Mouse (Mus musculus): ENCODE measurements at regions not wholly inside any gene's neighbourhood (a gene's known extent, or its start where the extent isn't known, plus 50 kb on each side); places are given as distances from the start of the nearest gene placed in this dataset.
A peak's percentile ranks its signal among the peaks of the same experiment; 100 is the strongest.

- 83% methylated on average over 8 of the region's 8 CpGs for WGBS
- no peak for ATAC-seq (ENCODE audit: low FRiP score, low read depth)
- H3K36me3 ChIP-seq = no peaks in the 10 kb centered on the region
- no peak overlapping the region for H3K27ac ChIP-seq (replicated peaks)
- H3K4me3 ChIP-seq = no peak overlapping the region
- H3K4me1 ChIP-seq = no peaks in the 10 kb centered on the region
- peaks cover 8% of the 10 kb centered on the region; the same call in 1 of the 2 replicates for H3K27me3 ChIP-seq
- H3K9ac ChIP-seq (replicated peaks) = no peak overlapping the region
- no peak overlapping the region for H3K4me2 ChIP-seq (replicated peaks)
- H3K9me3 ChIP-seq = no peaks in the 10 kb centered on the region
These were observed 78.5 kb upstream of the Sertad2 start for GRCm38 (mm10) chr11:20464564-20464963.

GRCm38 (mm10) chr11:20466591-20466990, 76.5 kb upstream of the Sertad2 start:
- 15% methylated on average over 4 of the region's 4 CpGs for WGBS
- H3K27me3 ChIP-seq = 0 out of 2 replicates have a peak, but pooled peaks cover 8% of the 10 kb centered on the region
- H3K4me3 ChIP-seq = no peak overlapping the region
- H3K27ac ChIP-seq (replicated peaks) = no peak overlapping the region
- H3K9ac ChIP-seq (replicated peaks) = no peak overlapping the region
- no peaks in the 10 kb centered on the region for H3K4me1 ChIP-seq
- H3K9me3 ChIP-seq = no peaks in the 10 kb centered on the region
- no peak overlapping the region for H3K4me2 ChIP-seq (replicated peaks)
- no peak for ATAC-seq (ENCODE audit: low FRiP score, low read depth)
- no peaks in the 10 kb centered on the region for H3K36me3 ChIP-seq

- Histone ChIP-seq H3K9ac (replicated peaks) (no peak overlapping the region), H3K27ac (replicated peaks) (no peak overlapping the region), H3K4me1 (no peaks in the 10 kb centered on the region), H3K36me3 (no peaks in the 10 kb centered on the region), H3K27me3 (no peaks in the 10 kb centered on the region), H3K4me2 (replicated peaks) (no peak overlapping the region), H3K9me3 (no peaks in the 10 kb centered on the region), H3K4me3 (no peak overlapping the region)
- WGBS = 82% methylated on average over 12 of the region's 12 CpGs
- ATAC-seq (ENCODE audit: low FRiP score, low read depth) = no peak
These were observed 74.6 kb upstream of the Sertad2 start for GRCm38 (mm10) chr11:20468319-20469018.

- Histone ChIP-seq H3K36me3 (no peaks in the 10 kb centered on the region), H3K9me3 (no peaks in the 10 kb centered on the region), H3K27me3 (no peaks in the 10 kb centered on the region), H3K4me1 (no peaks in the 10 kb centered on the region), H3K27ac (replicated peaks) (no peak overlapping the region), H3K4me3 (no peak overlapping the region), H3K4me2 (replicated peaks) (no peak overlapping the region), H3K9ac (replicated peaks) (no peak overlapping the region)
- WGBS = 64% methylated on average over 5 of the region's 5 CpGs
- no peak for ATAC-seq (ENCODE audit: low FRiP score, low read depth)
These were observed 73.7 kb upstream of the Sertad2 start for GRCm38 (mm10) chr11:20469368-20469767.

GRCm38 (mm10) chr11:20470396-20470795, 72.7 kb upstream of the Sertad2 start:
- Histone ChIP-seq H3K9me3 (no peaks in the 10 kb centered on the region), H3K9ac (replicated peaks) (no peak overlapping the region), H3K36me3 (no peaks in the 10 kb centered on the region), H3K4me2 (replicated peaks) (no peak overlapping the region), H3K4me1 (no peaks in the 10 kb centered on the region), H3K4me3 (no peak overlapping the region), H3K27ac (replicated peaks) (no peak overlapping the region), H3K27me3 (no peaks in the 10 kb centered on the region)
- WGBS = 88% methylated on average over 6 of the region's 6 CpGs
- ATAC-seq (ENCODE audit: low FRiP score, low read depth) = no peak

DNA sequence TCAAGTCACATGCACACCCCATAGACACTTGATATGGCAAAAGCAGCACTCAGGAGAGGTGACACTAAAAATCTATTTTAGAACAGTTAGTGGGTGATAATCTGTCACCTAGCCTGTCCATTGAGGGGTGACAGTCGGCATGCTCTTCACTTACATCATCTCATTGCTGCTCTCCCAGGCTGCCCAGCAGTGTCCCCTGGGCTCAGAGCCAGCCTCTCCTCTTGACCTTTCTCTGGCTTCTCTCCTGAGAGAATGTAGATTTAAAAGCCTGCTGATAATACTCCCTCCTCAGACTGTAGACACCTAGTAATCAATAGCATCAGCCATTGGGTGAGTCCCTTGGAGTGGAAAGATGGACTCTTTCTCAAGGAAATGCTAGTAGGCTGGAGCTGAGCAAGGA, 70.7 kb upstream of the Sertad2 start:
- Histone ChIP-seq H3K4me1 (peaks cover 3% of the 10 kb centered on the region), H3K36me3 (no peaks in the 10 kb centered on the region), H3K9me3 (no peaks in the 10 kb centered on the region), H3K9ac (replicated peaks) (no peak overlapping the region), H3K4me2 (replicated peaks) (no peak overlapping the region), H3K27ac (replicated peaks) (no peak overlapping the region), H3K27me3 (no peaks in the 10 kb centered on the region), H3K4me3 (no peak overlapping the region)
- no peak for ATAC-seq (ENCODE audit: low FRiP score, low read depth)
- WGBS = 81% methylated on average over 1 of the region's 1 CpGs

DNA sequence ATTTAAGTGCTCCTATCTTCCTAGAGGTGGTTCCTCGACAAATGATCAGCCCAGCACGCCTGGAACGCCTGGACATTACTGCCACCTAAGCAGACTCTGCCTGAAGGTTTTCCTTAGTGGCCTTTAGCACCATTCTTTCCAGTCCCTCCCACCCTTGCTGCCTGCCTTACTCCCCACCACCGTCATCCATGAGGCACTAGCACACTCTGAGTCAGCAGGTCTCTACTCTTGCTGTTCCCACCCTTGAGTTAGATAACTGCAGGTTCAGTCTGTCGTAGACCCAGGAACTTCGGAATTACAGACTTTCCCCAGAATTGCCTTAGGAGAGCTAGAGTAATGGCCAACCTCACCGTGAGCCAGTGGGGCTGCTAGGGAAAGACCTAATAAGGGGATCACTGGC, 67.4 kb upstream of the Sertad2 start:
- Histone ChIP-seq H3K27ac (replicated peaks) (no peak overlapping the region), H3K27me3 (no peaks in the 10 kb centered on the region), H3K4me2 (replicated peaks) (no peak overlapping the region), H3K4me3 (no peak overlapping the region), H3K4me1 (peaks cover 7% of the 10 kb centered on the region), H3K9me3 (peaks cover 6% of the 10 kb centered on the region), H3K9ac (replicated peaks) (no peak overlapping the region), H3K36me3 (no peaks in the 10 kb centered on the region)
- ATAC-seq (ENCODE audit: low FRiP score, low read depth) = no peak
- WGBS = 85% methylated on average over 7 of the region's 7 CpGs

GRCm38 (mm10) chr11:20476494-20476893, 66.6 kb upstream of the Sertad2 start:
- H3K36me3 ChIP-seq = no peaks in the 10 kb centered on the region
- H3K9ac ChIP-seq (replicated peaks) = no peak overlapping the region
- H3K9me3 ChIP-seq = peaks cover 6% of the 10 kb centered on the region
- H3K27ac ChIP-seq (replicated peaks) = no peak overlapping the region
- 88% methylated on average over 3 of the region's 3 CpGs for WGBS
- no peak for ATAC-seq (ENCODE audit: low FRiP score, low read depth)
- H3K4me1 ChIP-seq = peaks cover 7% of the 10 kb centered on the region
- no peak overlapping the region for H3K4me2 ChIP-seq (replicated peaks)
- no peak overlapping the region for H3K4me3 ChIP-seq
- H3K27me3 ChIP-seq = no peaks in the 10 kb centered on the region

- WGBS = 10% methylated on average over 19 of the region's 19 CpGs
- H3K4me2 ChIP-seq (replicated peaks) = peak overlapping the region; percentile 33
- H3K36me3 ChIP-seq = no peaks in the 10 kb centered on the region
- H3K4me3 ChIP-seq = 0 out of 2 replicates have a peak overlapping the region, but pooled peaks have one; percentile 1
- peaks cover 6% of the 10 kb centered on the region for H3K9me3 ChIP-seq
- H3K27ac ChIP-seq (replicated peaks) = peak overlapping the region; percentile 16; the same call in 1 of the 2 replicates
- no peak overlapping the region for H3K9ac ChIP-seq (replicated peaks)
- peaks cover 7% of the 10 kb centered on the region for H3K4me1 ChIP-seq
- ATAC-seq (ENCODE audit: low FRiP score, low read depth) = peak; percentile 91
- H3K27me3 ChIP-seq = no peaks in the 10 kb centered on the region
These were observed 65.6 kb upstream of the Sertad2 start for GRCm38 (mm10) chr11:20477183-20478037.

DNA sequence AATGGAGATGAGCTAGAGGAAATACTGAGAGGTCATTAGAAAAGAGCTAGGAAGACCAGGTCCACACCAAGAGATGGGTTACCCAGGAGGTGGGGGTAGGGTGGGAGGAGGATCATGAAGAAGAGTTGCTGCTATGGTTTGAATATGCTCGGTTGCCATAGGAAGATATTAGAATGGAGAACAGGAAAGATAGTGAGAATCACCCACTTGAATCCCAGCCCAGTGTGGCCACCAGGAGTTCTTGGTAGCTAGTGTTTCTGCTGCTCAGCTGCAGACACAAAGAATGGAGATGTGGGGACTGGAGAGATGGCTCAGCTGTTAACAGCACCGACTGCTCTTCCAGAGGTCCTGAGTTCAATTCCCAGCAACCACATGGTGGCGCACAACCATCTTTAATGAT, 62.4 kb upstream of the Sertad2 start:
- Histone ChIP-seq H3K27me3 (no peaks in the 10 kb centered on the region), H3K9ac (replicated peaks) (no peak overlapping the region), H3K4me1 (peaks cover 7% of the 10 kb centered on the region), H3K4me2 (replicated peaks) (no peak overlapping the region), H3K4me3 (no peak overlapping the region), H3K36me3 (no peaks in the 10 kb centered on the region), H3K27ac (replicated peaks) (no peak overlapping the region), H3K9me3 (peaks cover 6% of the 10 kb centered on the region)
- ATAC-seq (ENCODE audit: low FRiP score, low read depth) = no peak
- WGBS = 86% methylated on average over 3 of the region's 3 CpGs

DNA sequence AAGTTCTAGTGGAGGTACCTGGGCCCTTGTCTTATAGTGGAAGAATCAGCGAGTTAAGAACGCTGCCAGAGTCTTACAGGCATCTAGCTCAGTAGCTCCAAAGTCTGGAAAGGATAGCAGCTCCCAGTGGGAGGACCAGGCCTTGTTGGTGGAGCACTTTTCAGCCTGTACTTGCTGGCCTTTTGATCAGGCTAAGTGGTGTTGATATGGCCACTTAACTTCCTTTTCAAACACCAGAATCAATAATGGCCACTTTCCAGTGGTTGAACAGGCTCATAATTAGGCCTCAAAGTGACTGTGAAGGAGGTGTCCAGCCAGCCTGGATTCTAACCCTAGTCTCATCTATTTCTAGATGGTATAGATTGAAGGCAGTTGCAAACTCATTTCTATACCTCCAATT, 57.7 kb upstream of the Sertad2 start:
- no peak for ATAC-seq (ENCODE audit: low FRiP score, low read depth)
- Histone ChIP-seq H3K4me1 (no peaks in the 10 kb centered on the region), H3K27ac (replicated peaks) (no peak overlapping the region), H3K36me3 (no peaks in the 10 kb centered on the region), H3K4me3 (no peak overlapping the region), H3K27me3 (no peaks in the 10 kb centered on the region), H3K4me2 (replicated peaks) (no peak overlapping the region), H3K9me3 (no peaks in the 10 kb centered on the region), H3K9ac (replicated peaks) (no peak overlapping the region)
- 84% methylated on average over 2 of the region's 2 CpGs for WGBS
